Mouse (Mus musculus): ENCODE measurements around the gene Clec2d.

- TF ChIP-seq POLR2A (IDR thresholded peaks at IDR 0.05; ENCODE audit: borderline replicate concordance, extremely low read depth, low read depth, low read length) (peak; percentile 54; the same call in 1 of the 2 replicates), CTCF (IDR thresholded peaks at IDR 0.05; ENCODE audit: insufficient read depth, low read length) (no peak)
Measured at GRCm38 (mm10) chr6:129186457-129187199, 6.2 kb downstream of the Clec2d start.

All from lung, adult 2 months (tissue).